Comparison of ENCODE assay signal across 8 mouse cellular contexts in genomic region chr11:94320969-94321930, GRCm38 (mm10). TPM values are rescaled to one million over a fixed set of nuclear protein-coding genes. Genes with fewer than 3 reads are reported as not detected.
A peak's percentile ranks its signal among the peaks of the same experiment; 100 is the strongest.
DNase-seq lines count a peak whose midpoint lies in the region; ATAC-seq and TF ChIP-seq lines count a peak whose summit lies in the region.

No protein-coding gene starts in this region.

- DNase-seq in kidney, adult 2 months = no peak
- DNase-seq in kidney, adult 18-20 months = no peak
- DNase-seq in G1E (ENCODE audit: low spot score) = peak; percentile 55
- DNase-seq in embryo, embryonic 10.5 days (ENCODE audit: low spot score) = peak; percentile 50
- peak; percentile 76 for DNase-seq in liver, postnatal 0 days
- no peak for DNase-seq in left cerebral cortex, postnatal 25 days (ENCODE audit: low spot score in 2 of 2)

- peak overlapping the region; percentile 83 for H3K27ac ChIP-seq in kidney, adult 2 months (ENCODE audit: insufficient read depth, low read depth, low read length)
- peak overlapping the region; percentile 99 for H3K27ac ChIP-seq in hindbrain, embryonic 13.5 days
- H3K27ac ChIP-seq in liver, postnatal 0 days (ENCODE audit: low read depth) = peak overlapping the region; percentile 97
- peak overlapping the region; percentile 96 for H3K27ac ChIP-seq in olfactory bulb, adult 2 months (ENCODE audit: insufficient read depth, low read depth, low read length)

- peak overlapping the region; percentile 87 for H3K4me3 ChIP-seq in kidney, adult 2 months (ENCODE audit: insufficient read depth, low read depth, low read length)
- peak overlapping the region; percentile 94 for H3K4me3 ChIP-seq in G1E (ENCODE audit: low read depth, low read length)
- H3K4me3 ChIP-seq in hindbrain, embryonic 13.5 days = peak overlapping the region; percentile 99
- H3K4me3 ChIP-seq in liver, postnatal 0 days (ENCODE audit: low read depth, low read length) = peak overlapping the region; percentile 96
- H3K4me3 ChIP-seq in olfactory bulb, adult 2 months (ENCODE audit: insufficient read depth, low read depth, low read length) = peak overlapping the region; percentile 99

- intact Hi-C loops in left cerebral cortex, postnatal 25 days (cut with DNase I) = no loop called here

- WGBS in kidney, adult 2 months = under 1% methylated on average over 67 of the region's 67 CpGs
- under 1% methylated on average over 66 of the region's 67 CpGs for WGBS in hindbrain, embryonic 13.5 days
- WGBS in liver, postnatal 0 days (ENCODE audit: insufficient replicate concordance) = under 1% methylated on average over 62 of the region's 67 CpGs
- under 1% methylated on average over 67 of the region's 67 CpGs for WGBS in olfactory bulb, adult 2 months

- H3K4me1 ChIP-seq in kidney, adult 2 months (ENCODE audit: control insufficient read depth, insufficient read depth, low read length) = peaks cover 24% of the 10 kb centered on the region; the same call in 1 of the 2 replicates
- peaks cover 45% of the 10 kb centered on the region for H3K4me1 ChIP-seq in G1E (ENCODE audit: insufficient read depth, low read depth, low read length)
- peaks cover 50% of the 10 kb centered on the region for H3K4me1 ChIP-seq in hindbrain, embryonic 13.5 days (replicated peaks)
- peaks cover 38% of the 10 kb centered on the region for H3K4me1 ChIP-seq in liver, postnatal 0 days (ENCODE audit: insufficient read depth)
- peaks cover 11% of the 10 kb centered on the region for H3K4me1 ChIP-seq in olfactory bulb, adult 2 months (ENCODE audit: control insufficient read depth, insufficient read depth, low read length)

- peaks cover 1% of the 10 kb centered on the region; the same call in 1 of the 2 replicates for H3K36me3 ChIP-seq in kidney, adult 2 months (ENCODE audit: control insufficient read depth, insufficient read depth, low read length)
- peaks cover 25% of the 10 kb centered on the region for H3K36me3 ChIP-seq in G1E (replicated peaks)
- peaks cover 3% of the 10 kb centered on the region; the same call in 1 of the 2 replicates for H3K36me3 ChIP-seq in hindbrain, embryonic 13.5 days
- H3K36me3 ChIP-seq in liver, postnatal 0 days (replicated peaks; ENCODE audit: insufficient read depth, low read length) = 0 out of 2 replicates have a peak, but pooled peaks cover 3% of the 10 kb centered on the region

- peak overlapping the region; percentile 88 for H3K4me2 ChIP-seq in hindbrain, embryonic 13.5 days
- H3K4me2 ChIP-seq in liver, postnatal 0 days (ENCODE audit: low read depth, low read length) = peak overlapping the region; percentile 73

- no peaks in the 10 kb centered on the region for H3K27me3 ChIP-seq in kidney, adult 2 months (replicated peaks; ENCODE audit: control insufficient read depth, insufficient read depth, low read length)
- no peaks in the 10 kb centered on the region for H3K27me3 ChIP-seq in G1E (ENCODE audit: insufficient read depth, low read length)
- H3K27me3 ChIP-seq in hindbrain, embryonic 13.5 days = no peaks in the 10 kb centered on the region
- H3K27me3 ChIP-seq in liver, postnatal 0 days (ENCODE audit: insufficient read depth, low read length) = no peaks in the 10 kb centered on the region

- TF ChIP-seq POLR2A in kidney, adult 2 months (IDR thresholded peaks at IDR 0.05; ENCODE audit: low read depth, low read length) = no peak
- TF ChIP-seq POLR2A in olfactory bulb, adult 2 months (IDR thresholded peaks at IDR 0.05; ENCODE audit: insufficient read depth, low read depth, low read length) = no peak

- H3K9me3 ChIP-seq in G1E (replicated peaks) = no peaks in the 10 kb centered on the region
- H3K9me3 ChIP-seq in hindbrain, embryonic 13.5 days = no peaks in the 10 kb centered on the region
- no peaks in the 10 kb centered on the region for H3K9me3 ChIP-seq in liver, postnatal 0 days (ENCODE audit: low read length)

- no peak for TF ChIP-seq EP300 in liver, postnatal 0 days (IDR thresholded peaks at IDR 0.05; ENCODE audit: low read depth)

- peak overlapping the region; percentile 99 for H3K9ac ChIP-seq in hindbrain, embryonic 13.5 days
- peak overlapping the region; percentile 96 for H3K9ac ChIP-seq in liver, postnatal 0 days (replicated peaks)

- TF ChIP-seq CTCF in kidney, adult 2 months (conservative IDR thresholded peaks at IDR 0.05; ENCODE audit: insufficient read depth, insufficient read length, low read depth, low read length) = no peak
- TF ChIP-seq CTCF in G1E (IDR thresholded peaks at IDR 0.05; ENCODE audit: low read depth, low read length) = no peak
- TF ChIP-seq CTCF in liver, postnatal 0 days (IDR thresholded peaks at IDR 0.05; ENCODE audit: low read depth) = no peak
- TF ChIP-seq CTCF in olfactory bulb, adult 2 months (IDR thresholded peaks at IDR 0.05; ENCODE audit: insufficient read depth, low read depth, low read length) = no peak

- ATAC-seq in G1E (ENCODE audit: extremely low read depth, insufficient number of reproducible peaks, low FRiP score, poor library complexity, severe bottlenecking) = no peak
- ATAC-seq in hindbrain, embryonic 13.5 days (ENCODE audit: low FRiP score) = peak; percentile 84
- ATAC-seq in liver, postnatal 0 days = peak; percentile 77

RNA-seq across cellular contexts. Expression of gene Luc7l3, which starts 0.5 kb away (rescaled TPM):
- polyA plus RNA-seq in kidney, adult 2 months (2012; rRNA removed) = 6.6 and 8.5 TPM in 2 replicates
- total RNA-seq in G1E (2014; fragmentation: Nextera tagmentation) (238 and 283 TPM in 2 replicates), G1E (2017) (170 and 260 TPM in 2 replicates)
- 26.4 and 38.7 TPM in 2 replicates for polyA plus RNA-seq in G1E (2012)
- polyA plus RNA-seq in hindbrain, embryonic 13.5 days (2015; fragmentation: Nextera tagmentation; extraction: Ambion mirVana) = 163 and 167 TPM in 2 replicates
- 35.8 and 36.5 TPM in 2 replicates for polyA plus RNA-seq in liver, postnatal 0 days (2015; fragmentation: Nextera tagmentation; extraction: Ambion mirVana)
- 287 and 558 TPM in 2 replicates for polyA plus RNA-seq in olfactory bulb, adult 2 months (2012; ENCODE audit: insufficient read depth, insufficient read length, low replicate concordance, missing spikeins)
- total RNA-seq in left cerebral cortex, postnatal 25 days (2021) = 100 to 1,000 TPM; 108 to 120 TPM

RNA-seq across cellular contexts. Expression of gene Ankrd40, which starts 6.6 kb away (rescaled TPM):
- polyA plus RNA-seq in kidney, adult 2 months (2012; rRNA removed) = 124 and 139 TPM in 2 replicates
- total RNA-seq in G1E (2014; fragmentation: Nextera tagmentation) = 34.4 and 46.0 TPM in 2 replicates
- 46.4 and 48.4 TPM in 2 replicates for total RNA-seq in G1E (2017)
- 75.8 and 90.9 TPM in 2 replicates for polyA plus RNA-seq in G1E (2012)
- polyA plus RNA-seq in hindbrain, embryonic 13.5 days (2015; fragmentation: Nextera tagmentation; extraction: Ambion mirVana) = 10.6 and 12.9 TPM in 2 replicates
- polyA plus RNA-seq in liver, postnatal 0 days (2015; fragmentation: Nextera tagmentation; extraction: Ambion mirVana) = 8.5 and 9.5 TPM in 2 replicates
- polyA plus RNA-seq in olfactory bulb, adult 2 months (2012; ENCODE audit: insufficient read depth, insufficient read length, low replicate concordance, missing spikeins) = 384 TPM in 1 of 2 replicates, not detected in the other
- 100 to 1,000 TPM; 138 to 144 TPM for total RNA-seq in left cerebral cortex, postnatal 25 days (2021)

RNA-seq across cellular contexts. Expression of gene Gm21885, which starts 39.6 kb away (rescaled TPM):
- polyA plus RNA-seq in kidney, adult 2 months (2012; rRNA removed) = not detected in 2 replicates
- total RNA-seq in G1E (2014; fragmentation: Nextera tagmentation) (not detected in 2 replicates), G1E (2017) (0.23 TPM in 1 of 2 replicates, not detected in the other)
- polyA plus RNA-seq in G1E (2012) = not detected in 2 replicates
- 0.43 and 0.70 TPM in 2 replicates for polyA plus RNA-seq in hindbrain, embryonic 13.5 days (2015; fragmentation: Nextera tagmentation; extraction: Ambion mirVana)
- polyA plus RNA-seq in liver, postnatal 0 days (2015; fragmentation: Nextera tagmentation; extraction: Ambion mirVana) = 0.42 and 0.43 TPM in 2 replicates
- not detected in 2 replicates for polyA plus RNA-seq in olfactory bulb, adult 2 months (2012; ENCODE audit: insufficient read depth, insufficient read length, low replicate concordance, missing spikeins)
- not detected for total RNA-seq in left cerebral cortex, postnatal 25 days (2021)

Comparison
In these comparisons a context has a peak if more than half of its experiments do, and no peak if none do; other contexts are left out.
1. DNase-seq: peak in G1E (single experiment), embryo, embryonic 10.5 days (single experiment) and liver, postnatal 0 days (single experiment); none in kidney, adult 2 months (single experiment), kidney, adult 18-20 months (single experiment) and left cerebral cortex, postnatal 25 days (0 of 2).
2. Peak in every context shown above with its lines, with median percentiles within 50 percentile points of each other: H3K27ac ChIP-seq and H3K4me3 ChIP-seq.